Mouse (Mus musculus) fat pad, adult 2 months (tissue): ENCODE measurements around the gene Runx2.

Experiments
- DNase-seq: peaks from one replicate; pipeline ENCODE4 v3.0.0-alpha.2; 2011; ENCODE audit warnings: low read depth, low spot score; ENCODE audit errors: extremely low read depth

Gene Runx2

DNA sequence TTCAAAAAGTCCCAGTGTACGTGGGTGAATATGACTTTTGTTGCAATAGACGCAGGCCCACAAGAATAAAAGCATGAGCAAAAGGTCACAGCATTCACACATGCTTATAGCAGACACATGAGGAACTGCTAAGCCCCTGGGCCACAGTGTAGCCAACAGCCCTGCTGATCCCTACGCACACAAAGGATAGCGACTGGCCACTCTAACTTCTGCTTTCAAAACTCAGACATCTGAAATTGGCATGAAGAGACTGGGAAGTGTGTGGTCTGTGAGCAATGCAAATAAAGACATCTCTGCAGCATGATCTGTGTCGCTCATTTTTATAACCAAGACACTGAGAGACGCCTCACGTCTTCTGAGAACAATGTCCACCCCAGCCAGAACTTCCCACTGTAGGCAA, 150.7 kb downstream of the Runx2 start:
- no peak for DNase-seq

- DNase-seq, result no peak
Measured at GRCm38 (mm10) chr17:44663208-44663607, 151.4 kb downstream of the Runx2 start.

GRCm38 (mm10) chr17:44662080-44662706, 152.4 kb downstream of the Runx2 start:
- DNase-seq, result no peak

DNA sequence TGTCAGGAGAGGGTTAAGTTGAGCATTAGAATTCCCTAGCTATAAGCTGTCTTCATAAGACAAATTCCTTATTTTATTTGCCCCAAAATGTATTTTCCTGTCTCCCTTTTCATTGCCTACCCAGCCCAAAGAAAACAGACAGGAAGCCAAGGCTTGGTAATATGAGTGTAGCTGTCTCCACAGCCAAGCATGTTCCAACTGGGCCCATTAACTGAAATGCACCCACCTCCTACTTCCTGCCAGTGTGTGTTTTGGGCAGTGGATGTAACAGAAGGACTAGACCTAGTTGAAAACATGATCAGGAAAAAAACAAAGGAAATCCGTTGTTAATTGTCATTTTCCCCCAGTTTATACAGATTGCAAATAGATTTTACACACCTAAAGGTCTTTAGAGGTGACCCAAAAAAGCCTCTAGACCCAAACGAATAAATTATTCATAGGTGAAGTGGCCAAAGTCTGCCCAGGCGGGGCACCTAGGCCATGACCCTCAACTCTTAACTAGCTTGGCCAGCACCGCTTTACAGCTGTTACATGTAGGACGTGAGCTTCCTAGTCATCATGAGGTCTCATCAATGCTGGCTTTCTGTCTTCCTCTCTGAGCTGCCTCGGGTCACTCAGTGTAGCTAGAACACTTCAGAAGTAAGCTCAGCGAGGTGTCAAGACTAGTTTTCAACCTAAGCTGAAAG, 154.3 kb downstream of the Runx2 start:
- no peak for DNase-seq

GRCm38 (mm10) chr17:44654503-44654902, 160.1 kb downstream of the Runx2 start:
- no peak for DNase-seq

DNA sequence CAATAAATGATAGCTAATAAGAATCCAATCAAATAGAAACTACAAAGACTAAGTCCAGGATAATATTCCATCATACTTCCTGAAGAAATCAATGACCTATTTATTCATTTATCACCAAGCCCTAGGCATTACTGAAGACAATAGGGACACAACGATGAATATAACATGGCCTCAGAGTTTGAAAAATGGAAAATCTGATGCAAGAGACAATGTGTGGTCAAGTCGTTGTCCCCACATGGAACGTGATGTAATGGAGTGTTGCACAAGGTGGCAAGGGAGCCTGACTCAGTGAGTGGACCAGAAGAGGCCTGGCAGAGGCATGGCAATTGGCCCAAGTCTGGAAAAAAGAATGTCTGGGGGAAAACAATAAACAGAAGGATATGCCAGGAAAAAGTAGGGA, 161.5 kb downstream of the Runx2 start:
- no peak for DNase-seq

GRCm38 (mm10) chr17:44652054-44652453, 162.5 kb downstream of the Runx2 start:
- no peak for DNase-seq

- no peak for DNase-seq
Measured at GRCm38 (mm10) chr17:44651613-44652012, 163.0 kb downstream of the Runx2 start.

DNA sequence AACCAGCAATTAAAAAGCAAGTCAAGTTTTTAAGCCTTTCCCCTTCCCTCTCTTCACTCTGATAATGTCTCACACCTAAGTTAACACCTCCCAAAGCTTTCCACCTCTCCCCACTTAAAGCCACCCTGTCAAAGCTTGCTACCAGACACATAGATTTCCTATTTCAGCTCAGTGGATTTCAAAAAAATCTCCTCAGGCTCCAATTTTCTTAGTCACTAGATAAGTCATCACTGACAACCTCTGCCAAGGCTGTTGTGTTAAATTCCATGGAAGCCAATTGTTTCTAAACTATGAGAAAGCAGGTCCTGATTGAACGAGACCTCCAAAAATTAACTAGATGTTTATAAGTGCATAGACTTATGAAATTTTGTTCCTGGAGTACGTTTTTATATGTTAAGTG, 164.2 kb downstream of the Runx2 start:
- DNase-seq, result no peak

DNA sequence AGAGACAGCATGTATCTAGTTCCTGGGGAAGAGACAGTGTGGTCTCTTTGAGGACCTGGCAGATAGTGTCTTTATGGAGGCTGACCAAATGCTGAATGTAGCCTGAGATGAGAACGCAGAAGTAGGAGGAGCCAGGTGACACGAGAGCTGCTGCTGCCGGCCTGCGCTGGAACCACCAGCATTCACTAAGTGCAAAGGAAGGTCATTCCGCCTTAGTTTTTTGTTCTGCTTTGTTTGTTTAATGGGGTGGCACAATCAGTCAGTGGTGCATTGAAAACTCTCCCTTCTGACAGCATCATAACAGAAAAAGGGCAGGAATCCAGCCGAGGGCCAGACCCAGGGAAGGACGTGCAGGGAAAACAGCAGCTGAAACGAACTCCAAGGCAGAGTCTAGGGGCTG, 165.5 kb downstream of the Runx2 start:
- no peak for DNase-seq

DNA sequence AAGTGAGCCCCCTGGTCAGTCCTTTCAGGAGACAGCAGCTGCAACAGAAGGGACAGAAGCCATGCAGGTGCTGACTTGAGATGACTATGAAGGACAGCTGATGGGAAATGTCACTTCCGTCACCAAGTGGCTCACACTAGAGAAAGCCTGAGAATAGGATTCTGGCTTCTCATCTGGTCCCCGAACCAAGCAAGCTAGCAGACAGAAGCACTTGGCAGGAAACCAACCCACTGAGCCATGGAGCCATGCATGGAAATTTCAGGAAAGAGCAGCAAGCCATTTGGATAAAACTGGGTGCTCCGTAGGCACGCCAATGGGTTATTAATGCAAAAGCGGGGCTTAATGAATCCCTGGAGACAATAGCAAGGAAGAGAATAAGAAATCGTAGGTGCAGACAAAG, 166.7 kb downstream of the Runx2 start:
- DNase-seq, result no peak

DNA sequence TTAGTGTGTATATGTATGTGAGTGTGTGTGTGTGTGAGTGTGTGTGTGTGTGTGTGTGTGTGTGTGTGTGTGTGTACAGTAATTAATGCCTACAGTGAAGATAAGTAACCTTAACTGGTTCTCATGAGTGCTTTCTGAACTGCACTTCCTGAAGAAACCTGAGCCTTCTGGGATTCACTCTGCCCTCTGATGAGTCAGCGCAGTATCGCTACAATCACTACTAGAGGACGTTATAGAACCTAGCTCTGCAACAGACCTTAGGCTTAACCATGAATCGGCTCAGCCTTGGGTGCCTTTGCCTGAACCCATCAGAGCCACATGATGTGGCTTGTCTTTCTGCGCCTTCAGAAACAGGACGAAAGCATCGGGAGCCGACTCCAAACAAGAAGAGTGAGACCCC, 169.5 kb downstream of the Runx2 start:
- no peak for DNase-seq

- DNase-seq, result no peak
Measured at GRCm38 (mm10) chr17:44643260-44643659, 171.3 kb downstream of the Runx2 start.

GRCm38 (mm10) chr17:44642126-44642525, 172.5 kb downstream of the Runx2 start:
- no peak for DNase-seq

GRCm38 (mm10) chr17:44640910-44641309, 173.7 kb downstream of the Runx2 start:
- DNase-seq, result no peak

DNA sequence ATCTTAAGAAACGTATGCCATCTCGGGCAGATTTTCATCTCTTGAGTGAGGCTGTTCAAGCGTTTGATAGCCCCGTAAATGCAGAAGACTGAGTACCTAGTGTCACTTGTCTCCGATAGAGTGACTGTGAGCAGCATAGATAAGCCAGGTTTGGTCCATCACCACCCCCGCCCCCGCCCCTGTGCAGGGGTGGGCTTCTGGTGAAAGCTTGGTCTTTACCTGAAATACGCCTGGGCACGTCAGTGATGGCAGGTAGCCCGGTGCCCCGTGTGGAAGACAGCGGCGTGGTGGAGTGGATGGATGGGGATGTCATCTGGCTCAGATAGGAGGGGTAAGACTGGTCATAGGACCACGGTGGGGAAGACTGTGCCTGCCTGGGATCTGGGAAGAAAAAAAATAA, 175.2 kb downstream of the Runx2 start:
- no peak for DNase-seq

GRCm38 (mm10) chr17:44637181-44637880, 177.3 kb downstream of the Runx2 start:
- DNase-seq, result no peak

- no peak for DNase-seq
Measured at GRCm38 (mm10) chr17:44634486-44634885, 180.1 kb downstream of the Runx2 start.

GRCm38 (mm10) chr17:44633607-44634415, 180.8 kb downstream of the Runx2 start:
- DNase-seq, result no peak

DNA sequence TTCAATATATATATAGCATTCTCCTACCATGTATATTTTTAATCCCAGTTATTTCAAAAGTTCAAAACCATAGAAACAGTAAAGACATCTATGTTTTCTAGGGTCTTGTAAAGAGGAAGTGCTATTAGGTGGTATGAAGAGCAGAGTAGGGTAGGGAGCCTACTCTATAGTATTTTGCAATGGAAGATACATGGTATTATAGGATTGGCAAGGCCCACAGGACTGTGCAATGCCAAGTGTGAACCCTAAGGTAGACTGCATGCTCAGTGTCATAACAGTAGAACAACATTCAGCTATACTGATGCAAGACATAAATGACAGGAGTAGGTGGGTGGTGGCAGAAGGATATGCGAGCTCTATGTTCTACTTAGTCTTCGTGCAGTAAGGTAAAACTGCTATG, 181.7 kb downstream of the Runx2 start:
- DNase-seq, result peak; percentile 39

GRCm38 (mm10) chr17:44632292-44632691, 182.3 kb downstream of the Runx2 start:
- no peak for DNase-seq
